Mouse (Mus musculus): ENCODE results near the gene Lars2.

DNA sequence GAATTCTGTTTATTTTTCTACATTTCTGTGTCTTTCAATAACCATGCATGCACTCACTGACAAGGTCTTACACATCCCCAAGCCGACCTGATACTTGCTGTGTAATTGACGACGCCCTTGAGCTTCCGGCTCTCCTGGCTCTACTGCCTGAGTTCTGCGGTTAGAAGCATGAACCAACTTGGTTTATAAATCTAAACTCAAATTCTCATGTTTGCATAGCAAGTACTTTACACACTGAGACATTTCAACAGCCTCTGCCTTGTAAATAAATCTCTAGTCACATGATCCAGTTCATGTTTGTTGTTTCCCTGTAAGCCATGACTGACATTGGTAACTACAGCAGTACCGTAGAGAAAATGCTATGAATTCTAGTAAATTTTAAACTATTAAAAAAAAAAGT is 25.5 kb upstream of the Lars2 start:
- TF ChIP-seq POLR2A (IDR thresholded peaks at IDR 0.05; ENCODE audit: extremely low read depth, insufficient read depth, low read length): no peak
- no peak for TF ChIP-seq CTCF (IDR thresholded peaks at IDR 0.05; ENCODE audit: extremely low read depth, insufficient read depth, low read length)
